Mouse (Mus musculus) right cerebral cortex, postnatal 4 days (tissue): ENCODE measurements around the gene Skp2.

Experiments
- DNase-seq: peaks from one replicate; pipeline ENCODE4 v3.0.0-alpha.2; 2022

The Skp2 gene

DNA sequence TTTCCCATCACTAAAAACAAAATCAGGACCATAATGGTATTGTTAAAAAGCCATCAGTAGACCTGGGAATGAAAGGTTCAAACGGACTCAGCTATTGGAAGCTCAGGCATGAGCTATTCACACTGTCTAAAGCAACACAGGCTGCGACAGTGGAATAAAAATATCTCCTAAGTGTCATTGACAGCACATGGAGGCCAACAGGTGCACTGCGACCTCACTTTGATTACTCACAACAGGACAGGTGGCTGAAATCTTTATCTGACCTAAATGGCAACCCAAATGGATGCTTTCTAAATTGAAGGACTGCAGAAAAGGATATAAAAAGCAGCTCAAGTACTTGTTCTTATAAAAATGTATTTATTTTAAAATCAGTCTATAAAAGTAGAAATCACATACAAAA, 43.6 kb downstream of the Skp2 start:
- DNase-seq, result no peak

DNA sequence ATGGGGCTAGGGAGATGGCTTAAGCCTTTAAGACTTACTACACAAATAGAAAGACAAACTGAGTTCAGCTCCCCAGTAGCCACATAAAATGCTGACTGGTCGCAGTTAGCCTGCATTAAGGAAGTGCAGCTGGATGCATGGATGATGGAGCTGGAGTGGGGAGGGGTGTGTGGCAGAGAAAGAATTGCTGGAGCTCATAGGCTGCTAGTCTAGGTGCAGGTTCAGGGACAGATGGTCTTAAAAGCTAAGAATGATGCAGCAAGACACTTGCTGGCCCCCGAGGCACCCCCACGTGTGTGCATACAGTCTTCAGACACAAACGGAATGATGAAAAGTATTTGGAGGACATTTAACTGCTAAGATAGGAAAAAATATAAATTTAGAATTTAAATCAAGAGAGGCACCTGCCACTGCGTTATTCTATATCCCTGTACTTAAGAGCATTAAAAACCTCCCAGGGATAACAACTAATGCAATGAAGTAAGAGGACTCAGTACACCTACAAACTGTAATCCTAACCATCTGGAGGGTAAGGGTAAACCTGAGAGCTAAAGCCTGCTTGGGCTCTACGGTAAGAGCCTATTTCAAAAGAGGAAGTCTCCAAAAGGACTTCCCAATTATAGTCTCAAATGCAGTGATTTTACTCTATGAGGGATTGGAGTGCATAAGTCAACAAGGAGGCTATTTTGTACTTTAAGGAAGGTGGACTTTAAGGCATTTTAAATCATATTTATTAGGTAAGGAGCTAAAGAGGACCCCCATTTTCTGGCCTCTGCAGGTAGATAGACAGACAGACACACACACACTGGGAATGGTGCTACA, 44.5 kb downstream of the Skp2 start:
- DNase-seq, result no peak

- no peak for DNase-seq
Observed at GRCm38 (mm10) chr15:9106303-9107074, 48.7 kb downstream of the Skp2 start.

DNA sequence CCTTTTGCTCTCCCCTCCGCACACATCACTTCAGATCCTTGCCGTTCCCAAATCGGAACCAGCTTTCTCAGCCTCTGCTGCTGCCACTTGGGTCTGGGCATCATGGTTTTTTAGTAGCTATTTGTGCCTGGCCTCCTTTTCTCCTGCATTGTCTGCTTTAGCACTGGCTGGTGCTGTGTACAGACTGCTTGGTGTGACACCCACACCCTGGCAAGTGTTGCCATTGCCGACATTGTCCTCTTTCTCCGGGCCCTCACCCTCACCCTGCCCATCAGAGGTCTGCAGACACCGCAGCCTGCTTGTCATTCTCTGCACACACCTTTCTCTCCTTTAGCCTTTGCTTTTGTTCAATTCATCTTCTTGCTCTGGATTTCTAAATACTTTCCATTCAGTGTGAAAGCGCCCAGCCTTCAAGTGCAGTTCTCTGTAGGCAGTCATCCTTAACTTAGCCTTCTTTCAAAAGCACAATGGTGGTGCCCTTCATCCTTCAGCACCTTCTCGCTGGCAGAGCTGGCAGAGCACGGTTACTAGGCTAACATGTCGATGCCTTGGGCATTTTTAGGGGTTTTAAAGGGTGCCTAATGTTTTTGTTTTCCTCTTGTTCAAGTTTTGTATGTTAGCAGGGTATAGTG, 54.7 kb downstream of the Skp2 start:
- no peak for DNase-seq

DNA sequence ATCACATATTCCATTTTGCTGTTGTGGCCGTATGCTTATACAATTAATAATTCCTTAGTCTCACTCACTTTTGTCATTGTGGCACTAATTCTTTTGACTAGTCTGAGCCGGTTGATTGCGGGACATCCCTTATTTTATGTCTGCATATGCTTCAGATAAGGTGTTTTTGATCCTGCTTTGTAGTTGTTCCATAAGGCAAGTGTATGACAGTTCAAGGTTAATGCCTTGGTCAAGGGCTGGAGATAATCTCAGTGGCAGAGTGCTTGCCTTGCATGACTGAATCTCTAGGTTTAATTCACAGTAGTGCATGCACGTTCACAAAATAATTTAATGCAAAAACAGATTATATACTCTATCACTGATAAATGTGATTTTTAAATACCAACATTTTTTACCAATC, 58.4 kb downstream of the Skp2 start:
- DNase-seq, result no peak

DNA sequence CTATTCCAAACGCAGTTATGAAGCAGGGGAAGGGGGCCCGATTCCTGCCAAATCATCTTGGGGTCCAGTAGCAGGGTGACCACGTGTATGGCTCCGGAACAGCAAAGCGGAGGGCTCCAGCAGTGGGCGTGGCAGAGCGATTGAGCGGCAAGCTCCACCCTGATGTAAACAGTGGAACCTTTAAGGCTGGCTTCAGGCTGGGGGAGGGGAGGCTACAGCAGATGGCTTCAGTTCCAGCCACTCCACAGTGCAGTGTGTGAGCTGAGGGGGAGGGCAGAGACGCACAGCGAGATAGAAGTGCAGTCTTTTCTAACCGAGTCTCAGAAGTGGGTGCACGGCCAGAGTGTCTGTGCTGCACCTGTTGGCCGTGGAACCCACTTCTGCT, 60.9 kb downstream of the Skp2 start:
- peak; percentile 36 for DNase-seq

DNA sequence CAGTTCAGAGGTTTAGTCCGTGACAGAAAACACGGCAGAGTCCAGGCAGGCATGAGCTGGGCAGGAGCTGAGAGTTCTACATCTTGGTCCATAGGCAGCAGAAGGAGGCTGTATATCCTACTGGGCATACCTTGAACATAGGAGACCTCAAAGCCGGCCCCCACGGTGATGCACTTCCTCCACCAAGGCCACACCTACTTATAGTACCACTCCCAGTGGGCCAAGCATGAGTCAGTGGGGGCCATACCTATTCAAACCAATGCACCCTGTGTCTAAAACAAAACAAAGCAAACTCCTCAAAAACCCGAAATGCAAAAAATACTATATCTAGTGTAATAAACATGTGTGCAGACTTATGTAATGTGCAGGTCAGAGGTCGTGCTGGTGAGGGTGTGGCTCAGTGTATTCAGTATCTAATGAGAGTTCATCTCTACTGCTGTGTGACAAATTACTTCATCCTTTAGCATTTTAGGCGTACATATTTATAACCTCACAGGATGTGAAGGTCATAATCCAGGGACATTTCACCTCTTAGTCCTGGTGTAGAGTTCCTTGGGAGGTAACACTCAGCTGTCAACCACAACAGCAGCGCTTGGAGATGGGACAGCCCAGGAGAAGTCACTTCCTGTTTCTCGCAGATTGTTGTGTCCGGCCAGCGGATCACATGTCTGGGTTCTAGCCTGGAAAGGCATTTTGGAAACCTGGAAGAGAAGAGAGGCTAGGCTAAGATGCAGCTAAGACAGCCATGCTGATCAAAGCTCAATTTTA, 61.4 kb downstream of the Skp2 start:
- DNase-seq, result no peak

DNA sequence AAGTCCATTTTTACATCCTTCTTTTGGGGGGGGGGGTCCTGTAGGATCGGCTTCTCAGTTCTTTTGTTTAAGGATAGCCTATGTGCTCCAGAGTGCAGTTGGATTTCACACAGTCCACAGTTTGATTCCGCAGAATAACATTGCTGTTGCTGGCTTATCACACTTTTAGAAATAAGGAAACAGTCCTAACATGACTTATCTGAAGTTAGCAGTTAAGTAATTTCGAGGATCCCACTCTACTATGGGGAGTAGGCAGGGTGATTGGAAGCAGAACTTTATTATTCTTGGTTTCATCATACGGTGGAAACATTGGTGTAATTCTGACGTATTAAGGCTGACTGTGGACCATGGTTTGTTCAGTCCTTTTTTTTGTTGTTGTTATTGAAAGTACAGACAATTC, 64.6 kb downstream of the Skp2 start:
- no peak for DNase-seq

DNA sequence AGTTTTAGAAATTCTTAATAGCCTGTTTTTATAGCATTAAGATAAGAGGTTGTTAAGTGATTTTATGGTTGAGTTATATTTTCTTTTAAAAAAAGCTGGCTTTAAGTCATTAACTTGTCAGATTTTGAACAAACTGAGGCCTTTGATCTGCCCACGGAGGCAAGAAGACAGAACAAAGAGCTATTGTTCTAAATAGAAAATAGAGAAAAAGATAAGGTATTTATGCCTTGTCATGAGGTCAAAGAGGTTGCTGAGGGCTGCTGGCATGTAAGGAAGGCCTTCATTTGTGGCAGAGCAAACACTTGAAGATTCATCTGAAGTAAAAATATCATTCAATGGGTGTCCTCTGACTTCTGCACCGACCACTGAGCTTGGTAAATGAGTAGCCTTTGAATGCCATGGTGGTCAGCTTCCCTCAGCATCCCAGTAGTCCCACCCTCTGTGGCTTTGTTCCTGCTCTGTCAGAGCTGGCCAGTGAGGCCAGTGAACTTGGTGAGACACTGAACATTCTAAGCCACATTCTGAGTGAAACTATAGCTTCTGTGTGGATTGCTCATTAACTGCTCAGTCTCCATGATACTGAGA, 66.0 kb downstream of the Skp2 start:
- no peak for DNase-seq

DNA sequence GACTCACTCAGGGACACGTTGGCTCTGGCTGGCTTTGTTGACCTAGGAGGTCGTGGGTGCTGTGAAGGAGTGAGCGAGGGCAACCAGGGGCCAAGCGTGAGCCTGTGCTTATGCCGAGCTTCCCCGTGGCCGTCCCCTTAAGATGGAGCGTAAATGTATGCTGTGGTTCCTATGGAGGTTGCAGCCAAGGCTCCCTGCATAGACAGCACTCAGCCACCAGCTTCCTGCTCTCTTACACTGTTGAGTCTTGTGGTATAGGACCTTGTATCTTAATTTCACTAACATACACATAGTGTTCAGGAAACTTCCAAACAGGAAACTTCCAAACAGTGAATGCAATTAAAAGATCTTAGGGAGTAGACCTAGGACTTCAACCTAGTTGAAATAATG, 66.5 kb downstream of the Skp2 start:
- no peak for DNase-seq

- DNase-seq, result no peak
Observed at GRCm38 (mm10) chr15:9087895-9088682, 67.1 kb downstream of the Skp2 start.

DNA sequence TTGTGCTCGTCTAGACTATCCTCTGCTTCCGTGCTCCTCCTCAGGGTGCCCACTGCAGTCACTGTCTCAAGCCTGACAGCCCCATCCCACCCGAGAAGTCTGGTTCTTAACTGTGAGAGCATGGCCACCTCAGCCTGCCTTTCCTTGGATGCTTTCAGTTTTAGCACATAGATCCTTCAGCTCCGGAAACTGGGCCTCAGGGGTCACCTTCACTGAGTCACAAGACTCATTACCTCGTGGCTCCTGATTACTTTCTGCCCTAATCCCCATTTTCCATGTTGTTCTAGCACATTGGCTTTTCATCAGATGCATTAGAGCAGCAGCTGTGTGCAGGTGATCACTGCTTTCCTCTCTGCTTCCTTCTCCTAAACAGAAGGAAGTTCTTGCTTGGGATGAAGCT, 67.8 kb downstream of the Skp2 start:
- no peak for DNase-seq

DNA sequence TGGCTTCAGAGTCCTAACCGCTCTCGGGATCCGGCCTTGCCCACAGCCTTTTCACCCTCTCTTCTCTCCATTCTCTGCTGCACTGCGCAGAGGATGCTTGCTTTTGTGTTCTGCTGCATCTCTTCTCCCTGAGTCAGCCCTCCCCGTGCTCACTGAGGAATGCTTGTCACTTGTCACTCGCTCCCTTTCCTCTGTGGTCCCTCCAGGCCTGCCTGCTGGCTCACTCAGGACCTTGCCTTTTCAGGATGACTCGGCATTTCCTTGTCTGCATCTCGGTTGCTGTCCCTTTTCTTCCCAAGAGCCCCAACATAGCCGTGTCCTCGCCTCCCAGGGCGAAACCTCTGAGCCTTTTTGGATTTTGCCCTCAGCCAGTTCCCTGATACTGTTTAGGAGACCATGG, 68.4 kb downstream of the Skp2 start:
- DNase-seq, result no peak

DNA sequence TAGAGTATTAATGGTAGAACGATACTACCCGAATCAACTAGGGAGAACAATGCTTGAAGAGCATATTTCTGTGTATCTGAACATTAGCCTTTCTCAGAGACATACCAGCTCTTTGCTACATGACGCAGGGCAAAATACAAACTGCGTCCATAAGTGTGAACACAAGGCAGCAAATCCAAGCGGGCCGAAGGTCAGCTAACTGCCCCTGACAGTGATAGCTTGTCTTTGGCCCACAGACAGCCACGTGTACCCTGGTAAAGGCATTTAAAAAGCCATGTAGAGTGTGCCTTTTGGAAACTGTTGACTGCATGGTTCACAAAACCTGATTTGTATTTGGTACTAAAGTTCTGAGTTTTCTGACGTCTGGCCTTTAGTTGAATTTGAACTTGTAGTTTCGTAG, 72.5 kb downstream of the Skp2 start:
- DNase-seq, result no peak

GRCm38 (mm10) chr15:9081294-9081693, 73.9 kb downstream of the Skp2 start:
- no peak for DNase-seq

GRCm38 (mm10) chr15:9080206-9080605, 75.0 kb downstream of the Skp2 start:
- no peak for DNase-seq

- no peak for DNase-seq
Observed at GRCm38 (mm10) chr15:9079626-9080025, 75.6 kb downstream of the Skp2 start.

GRCm38 (mm10) chr15:9078481-9079300, 76.5 kb downstream of the Skp2 start:
- no peak for DNase-seq

DNA sequence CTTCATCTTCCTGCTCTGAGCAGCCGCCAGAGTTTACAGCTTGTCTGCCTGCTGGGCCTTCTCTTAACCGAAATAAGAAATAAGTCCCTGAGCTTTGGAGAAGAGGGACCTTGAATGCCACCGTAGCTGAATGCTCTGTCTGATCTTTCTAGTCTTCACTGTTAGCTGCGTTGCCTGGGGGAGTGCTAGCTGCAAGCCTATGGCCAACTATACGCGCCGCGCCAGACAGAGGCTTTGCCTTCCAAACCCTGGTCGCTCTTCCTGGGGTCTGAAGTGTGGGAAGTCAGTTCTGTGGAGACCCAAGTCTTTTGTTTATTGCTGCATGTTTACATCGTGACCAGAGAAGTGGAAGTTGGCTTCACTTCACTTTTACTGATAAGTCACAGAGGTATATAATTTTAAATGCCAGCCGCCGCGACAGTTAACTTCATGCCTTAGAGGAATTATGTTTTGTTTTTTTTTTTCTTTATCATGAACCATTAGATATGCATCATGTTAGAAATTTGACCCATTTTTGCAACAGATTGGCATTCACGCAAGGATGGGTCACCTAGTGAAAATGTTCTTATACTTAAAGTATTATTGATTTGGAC, 79.5 kb downstream of the Skp2 start:
- no peak for DNase-seq

DNA sequence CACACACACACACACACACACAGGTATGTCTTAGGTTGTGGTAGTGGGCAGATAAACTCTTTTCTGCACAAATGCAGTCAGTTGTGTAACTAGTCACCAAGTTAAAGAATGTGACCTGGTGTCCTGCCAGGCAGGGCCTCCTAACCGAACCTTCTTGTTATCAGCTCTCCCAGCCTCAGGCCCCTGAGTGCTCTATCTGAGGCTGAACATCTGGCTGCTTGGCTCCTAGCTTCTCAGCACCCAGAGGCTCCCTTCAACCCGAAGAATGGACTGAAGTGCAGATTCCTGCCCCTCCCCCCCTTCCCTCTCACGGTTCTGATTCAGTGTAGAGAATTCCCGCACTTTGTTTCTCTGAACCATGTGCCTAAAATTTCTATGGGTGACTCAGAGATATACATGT, 80.6 kb downstream of the Skp2 start:
- DNase-seq, result no peak

GRCm38 (mm10) chr15:9074139-9074538, 81.1 kb downstream of the Skp2 start:
- DNase-seq, result no peak
